Mouse (Mus musculus): ENCODE results near the gene Frzb.

GRCm38 (mm10) chr2:80465991-80466821, 18.8 kb upstream of the Frzb start:
- TF ChIP-seq CTCF (IDR thresholded peaks at IDR 0.05; ENCODE audit: control insufficient read depth, insufficient read depth, low read length) = no peak
- TF ChIP-seq POLR2A (IDR thresholded peaks at IDR 0.05; ENCODE audit: borderline replicate concordance, control insufficient read depth, low read depth, low read length) = no peak

Measured in bone marrow, adult 2 months (tissue).